Mouse (Mus musculus): ENCODE data around the gene Snx5.

The Snx5 gene

GRCm38 (mm10) chr2:144267004-144267730 is 3.5 kb downstream of the Snx5 start:
- no peak for DNase-seq (ENCODE audit: low spot score)

GRCm38 (mm10) chr2:144265916-144266683 is 4.6 kb downstream of the Snx5 start:
- DNase-seq (ENCODE audit: low spot score) = no peak

DNA sequence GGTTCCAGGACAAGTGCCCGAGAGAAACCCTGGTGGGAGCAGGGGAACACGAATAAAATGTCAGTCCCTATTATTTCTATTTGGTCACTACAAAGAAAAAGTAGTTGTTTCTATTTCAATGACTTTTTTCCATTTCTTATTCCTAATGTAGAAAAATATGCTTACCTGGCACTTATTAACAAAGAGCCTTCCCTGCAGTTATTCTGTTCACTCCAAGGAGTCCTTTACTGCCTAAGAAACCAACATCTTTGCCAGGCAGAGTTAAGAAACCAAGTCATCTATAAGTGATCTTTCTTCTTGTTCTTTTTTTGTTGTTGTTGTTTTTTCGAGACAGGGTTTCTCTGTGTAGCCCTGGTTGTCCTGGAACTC is 5.6 kb downstream of the Snx5 start:
- DNase-seq (ENCODE audit: low spot score) = no peak

- no peak for DNase-seq (ENCODE audit: low spot score)
Measured at GRCm38 (mm10) chr2:144264398-144265119, 6.1 kb downstream of the Snx5 start.

DNA sequence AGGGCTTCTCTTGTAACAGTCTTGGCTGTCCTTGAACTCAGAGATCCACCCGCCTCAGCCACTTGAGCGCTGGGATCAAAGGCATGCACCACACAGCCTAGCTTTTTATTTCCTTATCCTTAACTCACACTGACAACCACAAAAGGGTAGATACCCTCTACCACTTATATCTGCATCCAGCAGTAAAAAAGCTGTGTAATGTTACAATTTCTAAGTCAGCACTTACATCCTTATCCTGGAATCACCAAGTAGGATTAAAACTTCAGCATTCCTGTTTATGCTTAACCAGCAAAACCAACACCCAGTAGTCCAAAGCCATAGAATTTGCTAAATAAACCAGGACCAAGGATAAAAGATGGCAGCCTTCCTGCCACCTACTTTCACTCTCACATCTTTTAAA is 7.9 kb downstream of the Snx5 start:
- no peak for DNase-seq (ENCODE audit: low spot score)

GRCm38 (mm10) chr2:144250111-144250510 is 20.6 kb downstream of the Snx5 start:
- DNase-seq (ENCODE audit: low spot score) = no peak

- no peak for DNase-seq (ENCODE audit: low spot score)
Measured at GRCm38 (mm10) chr2:144248613-144249376, 21.9 kb downstream of the Snx5 start.

- no peak for DNase-seq (ENCODE audit: low spot score)
Measured at GRCm38 (mm10) chr2:144247337-144247978, 23.2 kb downstream of the Snx5 start.

GRCm38 (mm10) chr2:144246270-144246669 is 24.4 kb downstream of the Snx5 start:
- DNase-seq (ENCODE audit: low spot score) = no peak

GRCm38 (mm10) chr2:144245464-144245863 is 25.2 kb downstream of the Snx5 start:
- no peak for DNase-seq (ENCODE audit: low spot score)

- no peak for DNase-seq (ENCODE audit: low spot score)
Measured at GRCm38 (mm10) chr2:144240095-144240899, 30.4 kb downstream of the Snx5 start.

- no peak for DNase-seq (ENCODE audit: low spot score)
Measured at GRCm38 (mm10) chr2:144239318-144239717, 31.4 kb downstream of the Snx5 start.

DNA sequence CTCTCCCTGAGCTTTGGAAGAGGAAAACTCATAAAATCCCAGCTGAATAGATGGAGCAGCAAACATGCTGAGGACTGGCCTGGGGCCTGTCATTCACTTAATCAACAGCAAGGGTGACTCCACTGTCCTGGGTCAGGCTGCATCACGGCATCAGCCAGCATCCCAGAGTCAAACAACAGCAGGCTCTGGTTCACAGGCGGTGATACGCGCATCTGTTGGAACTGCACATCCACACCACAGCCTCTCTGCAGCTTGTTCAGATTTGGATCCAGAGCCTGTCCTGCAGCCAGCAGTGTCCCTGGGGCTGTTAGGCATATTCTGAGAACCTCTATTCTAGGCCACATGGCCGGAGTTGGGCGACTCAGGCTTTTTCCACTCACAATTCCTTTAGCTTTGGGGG is 32.4 kb downstream of the Snx5 start:
- no peak for DNase-seq (ENCODE audit: low spot score)

DNA sequence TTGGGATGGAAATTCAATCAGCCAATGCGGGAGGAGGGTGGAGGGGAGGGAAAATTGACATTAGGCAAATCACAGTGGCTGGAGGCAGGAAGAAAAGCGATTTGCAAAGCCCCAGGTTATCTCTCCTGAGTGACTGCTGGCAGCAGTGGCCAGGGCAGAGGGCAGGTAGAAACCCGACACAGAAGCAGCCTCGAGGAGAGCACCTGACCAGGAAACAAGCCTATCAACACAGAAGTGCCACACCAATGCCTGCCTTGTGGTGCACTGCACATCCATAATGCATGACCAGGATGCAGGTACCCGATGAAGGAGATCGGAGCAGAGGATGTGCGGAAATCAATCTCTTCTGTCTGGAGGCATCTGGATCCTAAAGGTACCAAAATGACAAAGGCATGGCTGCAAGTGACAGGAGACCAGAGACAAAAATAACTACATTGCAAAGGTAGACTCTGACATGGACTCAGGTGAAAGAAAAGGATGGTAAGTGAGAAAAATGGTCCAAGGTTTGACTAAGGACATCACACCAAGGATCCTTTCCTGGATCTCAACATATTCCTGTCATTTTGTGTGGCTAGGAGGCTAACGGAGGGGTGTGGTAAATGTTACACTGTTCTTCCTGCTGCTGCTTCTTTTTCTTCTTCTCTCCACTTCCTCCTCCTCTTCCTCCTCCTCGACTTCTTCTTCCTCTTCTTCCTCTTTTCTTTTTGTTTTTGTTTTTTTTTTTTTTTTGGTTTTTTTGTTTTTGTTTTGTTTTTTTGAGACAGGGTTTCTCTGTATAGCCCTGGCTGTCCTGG is 33.7 kb downstream of the Snx5 start:
- no peak for DNase-seq (ENCODE audit: low spot score)

GRCm38 (mm10) chr2:144235776-144236175 is 34.9 kb downstream of the Snx5 start:
- no peak for DNase-seq (ENCODE audit: low spot score)

- DNase-seq (ENCODE audit: low spot score) = no peak
Measured at GRCm38 (mm10) chr2:144233534-144233933, 37.2 kb downstream of the Snx5 start.

DNA sequence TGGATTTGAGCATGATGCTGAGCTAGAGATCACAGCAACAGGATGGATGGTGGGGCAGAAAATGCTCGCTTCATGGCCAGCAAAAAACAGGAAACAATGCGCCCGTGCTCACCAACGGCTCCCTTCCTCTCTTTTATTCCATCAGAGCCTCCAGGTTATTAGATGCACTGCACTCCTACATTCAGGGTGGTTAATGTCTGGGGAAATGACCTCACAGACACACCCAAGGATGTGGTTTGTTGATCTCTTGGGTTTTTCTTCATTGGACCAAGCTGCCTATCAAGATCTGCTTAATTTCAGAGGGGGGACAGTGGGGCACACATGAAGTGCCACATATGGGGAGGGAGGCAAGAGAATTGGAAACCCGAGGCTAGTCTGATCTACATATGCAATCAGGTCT is 39.6 kb downstream of the Snx5 start:
- DNase-seq (ENCODE audit: low spot score) = no peak

- DNase-seq (ENCODE audit: low spot score) = no peak
Measured at GRCm38 (mm10) chr2:144230498-144230897, 40.2 kb downstream of the Snx5 start.

DNA sequence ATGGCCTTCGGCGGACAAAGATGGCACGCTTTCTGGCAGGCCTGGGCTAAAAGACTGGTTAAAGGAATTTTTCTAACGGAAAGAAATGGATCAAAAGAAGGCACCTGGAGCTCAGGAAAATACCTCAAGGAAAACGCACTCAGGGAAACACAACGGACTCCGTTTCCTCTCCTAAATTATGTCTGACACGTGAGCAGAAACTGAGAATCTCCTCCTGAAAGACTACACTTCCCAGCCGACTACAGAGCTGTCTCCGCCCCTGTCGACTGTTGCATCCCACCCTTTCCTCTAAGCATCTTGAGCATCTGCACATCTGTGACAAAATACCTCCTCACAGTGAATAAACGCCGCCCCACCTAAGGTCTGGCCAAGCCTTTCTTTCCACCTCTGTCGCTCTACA is 41.1 kb downstream of the Snx5 start:
- no peak for DNase-seq (ENCODE audit: low spot score)

All from spleen, adult 12 weeks (tissue).